Mouse (Mus musculus): ENCODE results near the gene Mipep.

GRCm38 (mm10) chr14:60863396-60863795 lies 79.0 kb downstream of the Mipep start:
- TF ChIP-seq EP300 (IDR thresholded peaks at IDR 0.05) (no peak), CTCF (IDR thresholded peaks at IDR 0.05) (no peak)
